Mouse (Mus musculus): ENCODE measurements around the gene 6430628N08Rik.

The 6430628N08Rik gene

GRCm38 (mm10) chr4:115890553-115890952 lies at the start of gene 6430628N08Rik:
TSS of gene 6430628N08Rik (plus strand) at chr4:115890665.
- DNase-seq = peak in 1 of 2 experiments; percentile 30

- DNase-seq = no peak
These were observed 49.6 kb upstream of the 6430628N08Rik start for GRCm38 (mm10) chr4:115840842-115841241.

- no peak for DNase-seq
These were observed 43.8 kb upstream of the 6430628N08Rik start for GRCm38 (mm10) chr4:115846656-115847055.

GRCm38 (mm10) chr4:115847377-115847776 lies 43.1 kb upstream of the 6430628N08Rik start:
- no peak for DNase-seq

GRCm38 (mm10) chr4:115848083-115848482 lies 42.4 kb upstream of the 6430628N08Rik start:
- no peak for DNase-seq

GRCm38 (mm10) chr4:115848990-115849677 lies 41.3 kb upstream of the 6430628N08Rik start:
- DNase-seq = no peak

GRCm38 (mm10) chr4:115850111-115850510 lies 40.4 kb upstream of the 6430628N08Rik start:
- no peak for DNase-seq

- DNase-seq = no peak
These were observed 39.8 kb upstream of the 6430628N08Rik start for GRCm38 (mm10) chr4:115850631-115851030.

GRCm38 (mm10) chr4:115851569-115851968 lies 38.9 kb upstream of the 6430628N08Rik start:
- DNase-seq = no peak

- DNase-seq = no peak
These were observed 35.4 kb upstream of the 6430628N08Rik start for GRCm38 (mm10) chr4:115855100-115855499.

- no peak for DNase-seq
These were observed 34.9 kb upstream of the 6430628N08Rik start for GRCm38 (mm10) chr4:115855609-115856008.

- DNase-seq = no peak
These were observed 34.2 kb upstream of the 6430628N08Rik start for GRCm38 (mm10) chr4:115856282-115856681.

GRCm38 (mm10) chr4:115857293-115857883 lies 33.1 kb upstream of the 6430628N08Rik start:
- no peak for DNase-seq

- DNase-seq = no peak
These were observed 27.1 kb upstream of the 6430628N08Rik start for GRCm38 (mm10) chr4:115863352-115863751.

GRCm38 (mm10) chr4:115863880-115864279 lies 26.6 kb upstream of the 6430628N08Rik start:
- DNase-seq = no peak

- no peak for DNase-seq
These were observed 20.8 kb upstream of the 6430628N08Rik start for GRCm38 (mm10) chr4:115869512-115870210.

- no peak for DNase-seq
These were observed 17.2 kb upstream of the 6430628N08Rik start for GRCm38 (mm10) chr4:115873231-115873630.

GRCm38 (mm10) chr4:115878216-115878678 lies 12.2 kb upstream of the 6430628N08Rik start:
- DNase-seq = no peak

GRCm38 (mm10) chr4:115878828-115879227 lies 11.6 kb upstream of the 6430628N08Rik start:
- no peak for DNase-seq

GRCm38 (mm10) chr4:115881183-115881582 lies 9.3 kb upstream of the 6430628N08Rik start:
- DNase-seq = no peak

GRCm38 (mm10) chr4:115882195-115882594 lies 8.3 kb upstream of the 6430628N08Rik start:
- DNase-seq = no peak

- DNase-seq = peak; percentile 14 to 61
These were observed 6.4 kb upstream of the 6430628N08Rik start, which contains the start of gene Kncn for GRCm38 (mm10) chr4:115884022-115884421. TSS of gene Kncn (plus strand) at chr4:115884400.

- no peak for DNase-seq
These were observed 4.6 kb upstream of the 6430628N08Rik start for GRCm38 (mm10) chr4:115885846-115886245.

GRCm38 (mm10) chr4:115886875-115887274 lies 3.6 kb upstream of the 6430628N08Rik start:
- DNase-seq = no peak
